Mouse (Mus musculus) erythroblast, embryonic 14.5 days (primary cell): Measurements from ENCODE around the gene Rtp4.

Experiments
- GATA1 ChIP-seq: IDR thresholded peaks from 2 replicates; pipeline ENCODE4 v1.6.1; 2012; ENCODE audit warnings: low read length, inconsistent platforms, mixed read lengths
- TAL1 ChIP-seq: IDR thresholded peaks from 3 replicates; pipeline ENCODE4 v1.6.1; 2012; ENCODE audit warnings: low read length, inconsistent platforms, mixed read lengths

DNA sequence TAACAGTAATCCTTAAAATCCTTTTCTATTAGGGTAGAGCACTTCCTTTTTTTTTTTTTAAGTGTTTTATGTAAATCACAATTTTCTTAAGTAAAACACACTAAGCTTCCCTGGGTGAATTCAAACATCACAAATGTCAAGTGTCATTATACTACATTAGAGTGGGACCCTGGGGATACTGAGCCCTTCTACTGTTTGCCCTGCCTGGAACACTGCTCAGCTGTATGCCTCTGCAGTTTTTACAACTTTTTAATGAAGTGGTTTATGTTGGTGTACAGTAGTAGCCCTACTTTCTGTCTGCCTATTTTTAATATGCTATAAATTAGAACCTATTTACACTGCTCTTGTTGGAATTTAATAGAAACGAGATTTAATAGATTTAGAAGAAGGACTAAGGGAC lies 22.2 kb upstream of the Rtp4 start:
- TF ChIP-seq GATA1: no peak
- no peak for TF ChIP-seq TAL1
